Mouse (Mus musculus) layer of hippocampus, adult 8-10 months (tissue): ENCODE measurements around the gene Cacng2. TPM values are rescaled to one million over a fixed set of nuclear protein-coding genes. Genes with fewer than 3 reads are reported as not detected.

Source experiments
- DNase-seq, 2 experiments: peaks; one replicate each; pipeline ENCODE4 v3.0.0; 2022; ENCODE audit warnings: low spot score in 2 of 2
- total RNA-seq, 4 experiments: library from RNA; stranded (reverse); gene quantifications; 2 replicates each; pipeline ENCODE4 v1.2.4; 2022

The Cacng2 gene
- total RNA-seq, result 10 to 100 TPM; 30.6 to 36.9 (median 33.2) TPM

- peak; percentile 77 to 86 for DNase-seq
These were observed at the start of gene Cacng2 for GRCm38 (mm10) chr15:78119704-78120103. Gene Cacng2, minus strand, starts transcription at chr15:78120028.

GRCm38 (mm10) chr15:78169566-78169965 lies 49.7 kb upstream of the Cacng2 start:
- DNase-seq, result peak in 1 of 2 experiments; percentile 54

DNA sequence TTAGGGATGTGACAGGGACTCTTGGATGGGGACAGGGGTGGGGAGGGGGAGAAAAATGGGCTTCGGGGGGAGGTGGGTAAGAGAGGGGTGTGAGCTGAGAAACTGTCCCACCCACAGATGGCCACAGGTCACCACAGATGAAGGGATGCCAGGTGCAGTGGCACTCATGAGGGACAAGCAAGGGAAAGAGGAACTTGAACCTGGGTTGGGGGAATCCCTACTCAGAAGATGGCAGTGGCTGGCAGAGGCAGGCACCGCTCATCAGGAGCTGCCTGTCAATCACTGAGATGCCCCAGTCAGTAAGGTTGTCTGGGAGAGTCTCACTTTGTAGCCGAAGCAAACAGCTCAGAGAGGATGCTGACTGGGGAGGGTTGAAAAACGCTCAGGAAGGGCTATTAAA lies 45.5 kb upstream of the Cacng2 start:
- no peak for DNase-seq

- DNase-seq, result no peak
These were observed 44.6 kb upstream of the Cacng2 start for GRCm38 (mm10) chr15:78164466-78164865.

DNA sequence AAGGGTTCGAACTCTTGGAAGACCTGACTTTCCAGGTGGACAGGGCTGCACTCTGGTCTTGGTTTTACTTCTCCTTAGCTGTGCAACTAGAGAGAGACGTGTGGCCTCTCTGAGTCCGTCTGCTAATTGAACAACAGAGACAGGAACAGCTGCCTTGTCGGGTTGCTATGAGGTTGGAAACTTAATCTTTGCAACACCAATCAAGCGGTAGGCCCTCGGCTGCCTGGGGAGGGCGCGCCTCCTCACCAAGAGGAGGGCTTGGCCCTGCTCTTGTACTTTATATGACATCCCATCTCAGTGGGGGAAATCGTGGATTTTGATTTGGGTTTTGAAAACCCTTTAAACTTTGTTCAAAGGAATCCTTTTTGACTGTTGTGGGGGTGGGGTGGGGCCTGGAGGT lies 42.1 kb upstream of the Cacng2 start:
- no peak for DNase-seq

- no peak for DNase-seq
These were observed 38.5 kb upstream of the Cacng2 start for GRCm38 (mm10) chr15:78158335-78158734.

DNA sequence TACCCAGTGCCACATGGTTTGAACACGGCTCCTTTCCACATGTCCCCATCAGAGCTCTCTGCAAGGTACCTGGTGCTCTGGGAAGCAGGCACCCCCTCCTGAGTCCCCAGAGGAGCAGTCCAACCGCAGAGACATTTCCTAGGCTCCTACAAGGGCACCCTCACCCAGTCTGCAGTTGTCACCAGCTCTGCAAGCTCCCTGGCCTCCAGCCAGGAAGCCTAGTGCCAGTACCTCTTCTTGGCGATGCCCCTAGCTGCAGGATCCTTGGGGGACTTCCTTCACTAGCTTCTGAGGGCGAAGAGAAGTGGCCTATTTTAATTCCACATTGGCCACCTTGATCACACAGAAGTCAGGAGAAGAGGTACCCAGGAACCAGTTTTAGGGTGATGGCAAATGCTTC lies 38.0 kb upstream of the Cacng2 start:
- no peak for DNase-seq

DNA sequence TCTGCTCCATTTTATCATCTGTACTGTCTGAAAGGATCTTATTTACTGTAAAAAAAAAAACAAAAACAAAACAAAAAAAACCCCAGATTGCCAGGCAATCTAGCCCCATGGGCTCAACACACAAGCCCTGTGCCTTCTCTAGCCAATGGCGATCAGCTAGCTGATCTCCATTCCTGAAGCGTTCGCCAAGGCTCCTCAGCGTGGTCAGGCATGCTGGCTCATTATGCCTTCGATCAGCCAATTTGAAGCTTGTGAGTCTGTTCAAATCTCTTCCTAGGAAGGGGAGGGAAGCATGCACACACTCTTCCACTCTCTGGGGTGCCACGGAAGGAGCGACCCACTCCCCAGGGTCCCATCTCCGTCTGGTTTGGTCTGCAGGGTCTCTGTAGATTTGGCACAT lies 37.5 kb upstream of the Cacng2 start:
- no peak for DNase-seq

DNA sequence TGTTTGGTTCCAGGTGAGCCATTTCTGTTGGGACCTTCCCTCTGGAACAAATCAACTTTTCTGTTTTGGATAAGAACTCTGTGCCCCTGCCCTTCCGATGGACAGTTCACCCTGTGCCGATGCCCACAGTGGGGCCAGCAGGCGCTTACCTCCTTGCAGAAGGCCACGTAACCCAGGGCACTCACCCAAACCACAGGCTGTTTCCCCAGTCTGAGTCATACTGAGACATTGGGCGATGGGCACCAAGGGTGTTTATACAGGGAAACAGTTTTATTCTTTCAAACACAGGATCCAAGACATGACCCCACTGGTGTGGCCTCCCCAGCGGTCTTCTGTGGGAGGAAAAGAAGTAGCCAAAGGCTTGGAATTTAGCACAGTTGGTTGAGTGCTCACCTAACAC lies 35.6 kb upstream of the Cacng2 start:
- no peak for DNase-seq

DNA sequence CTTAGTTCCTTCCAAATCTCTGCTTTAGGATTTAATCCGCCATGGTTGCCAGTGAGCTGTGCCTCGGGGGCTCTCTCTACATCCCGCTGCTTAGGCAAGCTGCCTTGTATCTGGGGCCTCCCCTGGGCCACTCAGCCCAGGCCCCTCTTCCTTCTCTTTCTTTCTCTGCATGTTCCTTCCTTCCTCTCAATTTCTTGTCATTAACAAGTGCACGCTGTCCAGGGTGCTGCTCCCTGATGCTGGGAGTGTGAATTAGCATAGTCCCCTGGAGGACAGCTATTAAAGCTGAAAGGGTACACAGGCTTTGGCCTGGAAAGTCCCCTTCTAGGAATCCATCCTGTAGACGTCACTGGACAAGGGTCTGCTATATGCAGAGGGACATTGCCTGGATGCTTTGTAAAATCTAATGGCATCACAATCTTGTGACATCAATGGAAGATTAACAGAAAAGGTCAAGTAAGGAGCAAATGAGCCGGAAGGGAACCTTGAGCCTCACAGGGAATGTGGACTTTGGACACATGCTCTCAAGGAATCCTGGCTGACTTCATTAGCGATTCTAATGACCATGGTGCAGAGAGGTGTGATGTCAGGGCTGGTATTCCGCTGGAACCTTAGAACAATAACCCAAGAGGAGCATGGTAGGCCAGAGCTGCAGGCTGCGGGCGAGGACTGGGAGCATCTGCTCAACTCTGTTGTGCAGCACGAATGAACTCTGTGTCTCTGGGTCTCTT lies 33.4 kb upstream of the Cacng2 start:
- no peak for DNase-seq

DNA sequence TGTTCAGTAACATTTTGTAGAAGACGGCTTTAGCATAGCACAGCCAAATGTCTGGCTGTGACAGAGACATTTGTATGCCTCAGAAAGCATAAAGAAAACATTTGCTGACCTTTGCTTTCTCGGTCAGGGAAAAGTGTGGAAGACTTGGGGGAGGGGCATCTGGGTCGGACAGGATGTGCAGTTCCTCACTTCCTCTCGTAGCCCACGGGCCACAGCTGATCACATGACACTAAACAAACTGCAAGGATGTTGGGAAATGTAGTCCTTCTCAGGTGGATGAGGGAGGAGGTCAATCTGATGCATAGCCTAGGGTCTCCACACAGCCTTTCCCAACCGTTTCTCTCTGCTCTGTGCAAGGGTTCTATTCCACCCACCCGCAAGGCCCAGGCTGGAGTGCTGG lies 28.7 kb upstream of the Cacng2 start:
- DNase-seq, result no peak

DNA sequence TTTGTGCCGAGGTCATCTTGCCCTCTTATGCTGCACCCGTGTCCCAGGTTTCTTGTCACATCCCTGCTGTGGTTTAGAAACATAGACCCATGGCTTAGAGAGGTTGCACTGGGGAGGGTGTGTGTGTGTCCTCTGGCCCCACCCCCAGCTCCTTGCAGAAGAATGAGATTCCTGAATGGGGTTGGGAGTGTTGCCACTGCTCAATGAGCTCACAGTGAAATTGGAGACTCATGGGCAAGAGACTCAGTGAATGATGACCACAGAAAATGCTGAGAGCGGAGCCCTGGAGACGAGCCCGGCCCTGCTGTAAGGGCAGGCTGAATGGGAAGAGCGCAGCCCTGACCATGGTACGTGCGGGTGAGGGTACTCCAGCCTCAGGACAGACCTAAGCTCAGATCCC lies 20.4 kb upstream of the Cacng2 start:
- DNase-seq, result no peak

DNA sequence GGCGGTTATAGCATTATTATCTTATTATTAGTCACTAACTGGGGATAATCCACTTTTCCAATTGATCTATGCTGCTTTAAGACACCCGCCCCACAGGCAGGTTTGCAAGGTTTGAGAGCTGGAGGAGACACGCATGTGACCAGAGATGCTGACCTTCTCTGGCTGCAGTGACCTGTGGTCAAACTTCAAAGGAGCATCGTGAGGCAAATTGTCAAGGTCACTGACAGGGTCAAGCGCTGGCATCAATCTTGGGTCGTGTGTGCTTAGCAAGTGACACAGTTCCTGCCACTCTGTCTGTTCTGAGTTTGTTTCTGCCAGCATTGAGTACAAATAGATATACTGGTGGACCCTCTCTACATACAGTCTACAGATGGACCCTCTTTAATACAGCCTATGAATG lies 14.8 kb upstream of the Cacng2 start:
- no peak for DNase-seq

DNA sequence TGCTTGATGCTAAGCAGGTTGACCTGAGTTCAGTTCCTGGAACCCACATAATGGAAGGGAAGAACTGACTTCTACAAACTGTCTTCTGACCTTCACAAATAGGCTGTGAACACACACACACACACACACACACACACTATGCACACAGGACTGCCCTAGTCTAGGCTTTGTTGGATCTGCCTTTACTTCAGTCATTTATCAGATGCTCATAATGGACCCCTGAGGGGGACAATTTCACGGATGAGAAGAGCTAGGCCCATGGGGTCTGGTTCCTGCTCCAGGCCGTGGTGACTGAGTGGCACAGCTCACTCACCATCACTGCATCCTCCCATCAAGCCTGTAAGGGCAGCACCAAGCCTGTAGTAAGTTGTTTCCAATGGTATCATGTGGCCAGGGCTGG lies 13.6 kb upstream of the Cacng2 start:
- DNase-seq, result no peak

GRCm38 (mm10) chr15:78119248-78119647 lies 580 bp downstream of the Cacng2 start:
- no peak for DNase-seq

- no peak for DNase-seq
These were observed 1.4 kb downstream of the Cacng2 start for GRCm38 (mm10) chr15:78118275-78118995.

DNA sequence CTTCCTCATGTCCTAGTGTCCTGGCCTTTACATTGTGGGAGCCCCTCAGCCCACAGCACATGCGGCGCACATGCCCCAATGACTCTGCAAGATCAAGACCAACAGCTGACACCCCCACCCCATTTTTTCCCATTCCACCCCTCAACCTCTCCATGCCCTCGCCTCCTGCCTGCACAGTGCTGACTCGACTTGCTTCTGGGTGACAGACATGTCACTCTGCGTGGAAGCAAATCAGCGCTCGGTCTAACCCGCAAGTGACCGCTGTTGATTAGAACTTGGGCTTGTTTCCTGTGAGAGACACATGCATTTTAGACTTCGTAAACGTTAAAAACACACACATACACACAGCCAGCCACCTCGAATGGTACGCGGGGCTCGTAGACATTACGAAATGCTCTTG lies 2.1 kb downstream of the Cacng2 start:
- no peak for DNase-seq

DNA sequence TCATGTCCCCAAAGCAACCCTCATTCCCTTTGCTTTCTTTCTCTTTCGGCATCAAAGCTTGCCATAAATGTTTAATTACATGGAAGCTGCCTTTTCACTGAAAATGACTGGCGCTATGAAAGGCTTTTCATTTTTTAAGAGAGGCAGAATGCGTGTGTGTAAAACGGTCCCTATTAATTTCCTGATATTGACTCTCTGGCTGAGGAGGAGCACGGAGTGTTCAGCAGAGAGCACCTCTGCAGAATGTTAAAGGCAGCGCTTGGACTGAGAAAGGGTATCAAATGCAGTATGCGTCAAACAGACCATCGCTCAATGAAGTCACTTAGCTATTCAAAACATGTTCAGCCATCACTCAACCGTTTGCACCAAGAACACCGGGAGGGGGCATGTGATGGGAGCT lies 2.9 kb downstream of the Cacng2 start:
- no peak for DNase-seq

- DNase-seq, result no peak
These were observed 3.6 kb downstream of the Cacng2 start for GRCm38 (mm10) chr15:78116244-78116643.

- DNase-seq, result no peak
These were observed 20.3 kb downstream of the Cacng2 start for GRCm38 (mm10) chr15:78099516-78099915.

DNA sequence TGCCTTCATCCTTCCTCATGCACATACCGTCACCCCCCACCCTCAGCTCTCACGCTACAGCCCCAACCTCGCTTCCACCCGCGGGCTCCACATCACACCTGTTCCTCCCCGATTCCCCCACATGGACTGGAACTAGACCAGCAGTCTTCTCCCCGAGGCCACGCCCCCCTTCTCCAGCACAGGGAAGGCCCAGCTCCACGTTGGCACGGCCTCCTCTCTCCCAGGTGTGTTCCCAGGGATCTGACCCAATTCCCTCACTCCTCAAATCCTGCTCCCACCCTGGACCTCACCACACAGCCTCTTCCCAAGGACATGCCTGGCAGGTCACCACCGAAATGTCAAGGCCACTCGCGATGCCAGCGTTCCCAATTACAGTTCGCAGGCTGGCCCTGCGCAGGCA lies 23.8 kb downstream of the Cacng2 start:
- DNase-seq, result no peak

DNA sequence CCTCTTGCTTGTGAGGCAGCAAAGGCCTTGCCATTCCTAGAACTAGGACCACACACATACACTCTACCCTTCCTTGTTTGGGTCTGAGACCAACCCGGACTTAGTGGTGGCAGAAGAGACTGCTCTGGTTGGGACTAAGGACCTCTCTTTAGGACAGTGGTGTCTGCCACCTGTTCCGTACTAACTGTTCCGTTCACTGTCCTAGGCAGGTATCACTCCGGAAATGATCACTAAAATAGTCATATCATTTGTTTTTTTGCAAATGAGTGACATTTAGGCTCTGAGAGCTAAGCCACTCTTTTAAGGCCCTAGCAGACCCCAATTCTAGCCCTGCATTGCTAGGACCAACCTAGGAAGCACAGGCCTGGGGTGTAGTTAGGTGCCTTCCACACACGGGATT lies 26.2 kb downstream of the Cacng2 start:
- no peak for DNase-seq
